Mouse (Mus musculus) heart, adult 8-10 months (tissue): ENCODE measurements at regions not wholly inside any gene's neighbourhood (a gene's known extent, or its start where the extent isn't known, plus 50 kb on each side); places are given as distances from the start of the nearest gene placed in this dataset.

ENCODE experiments used
- DNase-seq: peaks from one replicate; pipeline ENCODE4 v3.0.0; 2022; ENCODE audit warnings: low spot score

DNA sequence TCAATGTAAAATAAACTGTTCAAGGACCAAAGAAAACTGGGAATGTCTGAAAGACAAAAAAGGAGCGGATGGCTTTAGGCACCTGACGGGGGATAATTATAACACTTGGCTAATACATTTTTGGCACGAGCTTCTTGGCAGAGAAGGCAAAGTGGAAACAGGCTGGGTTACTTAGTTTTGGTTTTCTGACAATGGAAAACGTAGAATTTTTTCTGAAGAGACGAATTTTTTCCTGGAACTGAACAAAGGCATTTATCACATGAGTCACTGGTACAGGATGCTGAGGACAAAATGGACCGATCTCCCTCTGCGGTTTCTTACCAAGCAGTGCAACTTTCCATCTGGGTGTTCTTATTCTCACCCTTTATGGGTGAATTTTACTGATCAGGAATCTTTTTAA, 143.2 kb upstream of the Slit3 start:
- DNase-seq, result peak; percentile 54

DNA sequence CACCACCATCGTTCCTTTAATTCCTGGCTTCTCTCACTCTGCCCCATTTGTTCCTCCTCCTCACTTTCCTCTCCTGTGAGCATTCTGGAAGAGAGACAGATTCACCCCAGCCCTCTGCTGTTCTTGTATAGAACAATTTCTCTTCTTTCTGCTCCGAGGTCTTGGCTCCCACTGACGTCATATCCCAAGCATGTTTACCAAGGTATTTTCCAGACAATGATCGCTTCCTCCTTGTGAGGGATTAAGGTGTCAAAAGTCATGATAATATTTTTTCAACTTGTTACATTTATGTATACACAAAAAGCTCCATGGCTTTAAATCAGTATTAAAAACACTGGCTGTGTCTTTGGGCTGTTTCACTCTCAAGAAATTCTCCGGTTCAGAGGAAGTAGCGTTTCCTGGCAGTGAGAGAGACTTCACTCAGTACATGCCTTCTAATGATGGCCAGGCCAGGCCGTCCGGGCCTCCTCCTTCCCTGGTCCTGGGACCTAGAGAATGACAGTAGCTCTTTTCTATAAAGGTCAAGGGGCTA, 142.4 kb upstream of the Spdl1 start:
- no peak for DNase-seq

DNA sequence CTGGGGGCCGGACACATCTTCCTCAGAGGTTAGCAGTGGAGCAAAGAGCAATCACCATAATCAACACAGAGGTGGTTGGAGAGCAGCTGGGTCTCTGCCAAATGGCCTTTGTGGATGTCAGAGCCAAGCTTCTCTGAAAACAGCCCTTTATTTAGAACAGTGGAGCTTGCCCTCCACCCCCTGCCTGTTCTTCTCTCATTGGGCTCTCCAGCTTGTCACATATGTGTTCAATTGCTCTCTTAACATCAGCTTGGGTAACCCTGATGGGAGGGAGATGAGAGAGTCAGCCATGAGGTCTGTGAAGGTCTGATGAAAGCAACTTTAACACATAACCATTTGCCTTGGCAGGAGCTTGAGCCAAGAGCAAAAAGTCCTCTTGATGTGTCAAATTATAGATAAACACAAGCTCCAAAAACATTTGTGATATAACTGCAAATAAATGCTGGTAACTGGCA, 140.1 kb upstream of the Spdl1 start:
- no peak for DNase-seq

DNA sequence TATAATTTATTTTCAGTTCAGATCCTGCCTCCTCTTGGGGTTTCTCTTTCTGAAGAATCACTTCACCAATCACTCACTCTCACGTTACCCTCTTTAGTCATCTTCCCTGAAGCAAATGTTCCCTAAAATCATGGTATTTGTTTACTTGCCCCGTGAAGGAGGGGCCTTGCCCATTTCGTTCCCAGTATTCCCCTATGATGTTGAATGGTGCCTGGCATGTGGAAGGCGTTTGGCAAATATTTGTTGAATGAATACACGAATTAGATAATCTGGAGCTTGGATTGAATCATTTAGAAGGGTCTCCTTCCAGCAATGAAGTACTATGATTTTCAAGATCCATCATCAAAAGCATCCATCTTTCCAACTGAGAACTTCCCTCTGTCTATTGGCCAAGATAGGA, 139.6 kb upstream of the Spdl1 start:
- DNase-seq, result no peak

DNA sequence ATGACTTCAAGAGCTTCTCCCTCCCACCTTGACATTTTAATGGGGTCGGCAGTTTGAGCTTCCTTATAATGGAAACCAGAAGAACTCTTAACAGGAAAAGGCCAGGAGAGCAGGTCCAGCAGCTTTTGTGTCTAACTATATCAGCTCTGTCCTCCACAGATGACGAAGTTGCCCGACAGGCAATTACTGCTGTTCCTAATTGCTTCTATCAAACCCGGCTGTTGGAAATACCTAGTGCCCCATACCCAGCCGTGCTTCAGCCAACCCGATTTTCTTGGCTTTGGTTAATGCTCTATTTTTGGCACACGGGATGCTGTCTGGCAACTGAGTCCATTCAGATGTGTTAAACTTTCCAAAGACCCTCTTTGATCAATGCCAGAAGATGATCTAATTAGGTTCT, 125.8 kb upstream of the Spdl1 start:
- DNase-seq, result no peak

DNA sequence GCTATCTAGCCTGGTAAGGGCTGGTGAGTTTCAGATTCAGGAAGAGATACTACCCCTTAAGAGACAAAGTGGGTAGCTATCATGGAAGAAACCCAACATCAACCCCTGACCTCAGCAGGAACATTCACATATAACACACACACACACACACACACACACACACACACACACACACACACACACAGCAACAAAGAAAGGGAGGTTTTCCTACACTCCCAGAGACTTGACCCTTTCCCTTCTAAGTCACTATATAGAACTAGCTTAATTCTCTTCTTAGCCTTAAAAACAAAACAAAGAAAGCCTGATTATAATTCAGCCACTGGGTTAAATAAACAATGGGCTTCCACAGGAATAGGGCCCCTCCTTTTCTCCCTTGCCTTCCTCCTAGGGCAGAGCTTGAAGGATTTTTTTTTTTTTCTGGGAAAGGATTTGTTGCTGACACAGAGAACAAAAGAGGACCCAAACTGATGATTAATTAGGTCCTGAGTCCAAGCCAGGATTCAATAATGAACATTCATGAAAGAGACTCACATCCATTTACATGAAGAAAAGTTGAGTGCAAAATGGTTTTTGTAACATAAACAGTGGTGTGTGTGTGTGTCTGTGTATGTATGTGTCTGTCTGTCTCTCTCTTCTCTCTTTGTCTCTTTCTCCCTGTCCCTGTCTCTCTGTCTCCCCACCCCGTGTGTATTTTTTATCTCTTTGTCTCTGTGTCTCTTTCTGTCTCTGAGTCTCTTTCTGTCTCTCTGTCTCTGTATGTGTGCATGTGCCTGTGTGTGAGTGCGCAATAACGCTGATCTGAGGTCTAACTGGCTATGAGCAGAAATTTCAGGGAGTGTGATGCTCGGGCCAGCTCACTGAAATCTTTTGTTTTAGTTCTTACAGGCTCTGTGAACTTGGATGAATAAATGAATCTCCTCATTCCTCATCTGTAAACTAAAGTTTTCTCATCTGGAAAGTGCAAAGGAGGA, 108.3 kb upstream of the Spdl1 start:
- DNase-seq, result no peak

DNA sequence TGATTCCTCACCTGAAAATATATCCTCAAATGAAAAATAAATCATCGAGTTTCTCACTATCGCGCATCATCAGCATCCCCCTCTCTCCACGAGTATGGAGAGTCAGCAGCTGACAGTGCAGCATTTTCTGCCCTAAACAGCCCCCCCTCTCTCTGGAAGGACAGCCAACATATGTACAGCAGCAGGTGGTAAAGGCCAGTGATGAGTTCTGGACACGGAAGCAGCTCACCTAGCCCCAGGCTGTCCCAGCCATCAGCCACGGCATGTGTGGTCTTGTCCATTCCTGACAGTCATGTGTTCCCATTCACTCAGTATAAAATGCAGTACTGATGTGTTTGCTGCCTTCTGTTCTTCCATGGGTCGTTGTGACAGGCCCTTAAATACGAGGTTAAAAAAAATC, 106.7 kb upstream of the Spdl1 start:
- no peak for DNase-seq

DNA sequence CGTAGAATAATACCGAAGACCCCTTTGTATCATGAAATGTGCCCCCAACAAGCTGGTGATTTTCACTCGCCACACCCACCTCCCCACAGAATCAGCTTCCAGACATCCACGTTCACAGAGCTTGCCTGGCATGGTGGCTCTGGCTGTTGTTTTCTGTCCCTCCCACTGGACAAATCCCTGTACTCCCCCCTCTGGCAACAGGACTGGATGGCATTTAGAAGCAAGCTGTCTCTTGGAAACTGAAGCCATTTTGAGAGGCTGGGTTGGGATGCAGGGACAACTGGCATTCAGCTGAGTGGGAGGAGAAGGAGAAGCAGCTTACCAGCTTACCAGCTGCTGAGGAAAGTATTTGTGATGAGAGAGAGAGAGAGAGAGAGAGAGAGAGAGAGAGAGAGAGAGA, 105.6 kb upstream of the Spdl1 start:
- DNase-seq, result no peak

DNA sequence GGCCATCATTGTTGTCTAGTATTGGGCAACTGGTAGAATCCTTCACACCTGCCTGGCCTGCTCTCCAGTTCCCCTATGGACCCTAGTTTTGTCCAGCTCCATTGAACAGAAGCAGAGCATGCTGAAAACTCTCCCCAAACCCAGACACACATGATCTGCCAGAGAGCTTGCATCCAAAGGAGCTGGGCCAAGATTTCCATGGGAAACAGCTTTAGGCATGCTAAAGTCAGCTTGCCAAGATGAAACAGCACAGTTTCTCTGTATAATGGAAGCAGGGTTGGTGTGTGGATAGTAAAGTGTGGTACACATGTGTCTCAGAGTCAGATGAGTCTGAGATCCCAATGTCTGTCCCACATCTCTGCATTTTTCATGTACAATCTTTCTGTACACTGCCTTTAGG, 98.8 kb upstream of the Spdl1 start:
- no peak for DNase-seq

DNA sequence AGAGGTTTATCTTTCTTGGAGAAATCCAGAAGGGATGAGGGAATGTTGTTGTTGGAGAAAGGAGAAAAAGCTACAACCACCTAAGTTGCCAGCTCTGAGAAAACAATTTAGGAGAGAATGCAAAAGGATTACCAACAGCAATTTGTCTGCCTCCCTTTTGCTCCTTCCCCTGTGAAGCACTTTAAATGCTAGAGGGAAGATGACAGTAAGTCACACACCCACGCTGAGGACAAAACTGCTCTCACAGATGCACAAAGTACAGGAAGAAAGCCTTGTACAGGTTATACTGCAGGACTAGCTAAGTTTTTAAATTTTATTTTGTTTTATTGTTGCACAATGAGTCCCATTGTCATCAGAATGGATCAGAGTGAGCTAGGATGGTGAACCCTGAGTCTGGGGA, 83.7 kb upstream of the Spdl1 start:
- DNase-seq, result no peak

DNA sequence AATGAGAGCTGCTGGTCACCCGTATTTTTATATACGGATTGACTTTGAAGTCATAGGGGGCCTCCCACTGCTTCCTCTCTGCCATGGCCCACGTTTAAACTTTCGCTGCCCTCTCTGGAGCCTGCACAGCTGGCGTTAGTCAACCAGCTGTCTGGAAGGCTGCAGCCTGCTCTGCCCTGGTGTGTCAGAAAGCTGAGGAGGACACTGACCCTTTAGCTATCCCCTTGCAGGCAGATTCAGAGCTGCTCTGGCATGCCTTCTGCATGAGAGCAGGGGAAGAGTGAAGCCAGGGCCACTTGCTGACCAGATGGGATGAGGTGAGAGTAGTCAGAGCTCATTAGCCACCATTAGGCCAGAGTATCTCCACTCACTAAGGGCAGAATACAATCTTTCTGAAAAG, 76.4 kb upstream of the Spdl1 start:
- no peak for DNase-seq

DNA sequence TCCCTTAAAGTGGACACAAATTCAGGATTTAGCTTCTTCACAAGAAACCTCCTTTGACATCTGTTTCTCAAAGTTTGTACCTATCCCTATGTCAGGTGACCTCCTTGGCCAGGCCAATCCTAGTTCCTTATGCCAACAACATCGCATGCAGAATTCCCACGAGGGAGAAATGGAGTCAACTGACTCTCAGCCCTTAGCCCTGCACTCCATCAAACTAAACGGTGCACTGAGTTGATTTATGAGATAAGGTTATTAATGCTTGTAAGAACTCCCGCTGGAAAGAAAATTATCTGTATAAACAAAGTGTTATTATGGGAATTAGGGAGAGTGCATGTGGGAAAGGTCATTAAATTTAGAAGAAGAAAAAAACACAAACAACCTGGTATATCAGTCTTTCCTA, 70.8 kb upstream of the Spdl1 start:
- no peak for DNase-seq

DNA sequence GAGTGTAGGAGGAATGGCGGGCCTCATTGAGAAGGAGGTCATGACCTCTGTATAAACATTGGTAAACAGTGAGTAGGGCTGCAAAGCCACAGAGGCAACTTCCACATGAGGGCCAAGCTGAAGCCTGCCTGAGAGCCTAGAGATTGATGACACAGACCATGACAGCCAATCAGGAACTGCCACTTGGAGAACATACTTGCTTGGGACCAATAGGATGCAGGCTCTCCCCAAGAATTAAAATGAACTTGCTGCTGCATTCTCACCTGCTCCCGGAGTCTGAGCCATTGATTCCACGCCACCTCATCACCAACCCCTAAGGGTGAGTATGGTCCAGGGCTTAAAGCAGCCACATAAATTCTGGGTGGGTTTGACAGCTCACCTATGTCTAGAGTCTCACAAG, 66.0 kb upstream of the Spdl1 start:
- DNase-seq, result no peak

DNA sequence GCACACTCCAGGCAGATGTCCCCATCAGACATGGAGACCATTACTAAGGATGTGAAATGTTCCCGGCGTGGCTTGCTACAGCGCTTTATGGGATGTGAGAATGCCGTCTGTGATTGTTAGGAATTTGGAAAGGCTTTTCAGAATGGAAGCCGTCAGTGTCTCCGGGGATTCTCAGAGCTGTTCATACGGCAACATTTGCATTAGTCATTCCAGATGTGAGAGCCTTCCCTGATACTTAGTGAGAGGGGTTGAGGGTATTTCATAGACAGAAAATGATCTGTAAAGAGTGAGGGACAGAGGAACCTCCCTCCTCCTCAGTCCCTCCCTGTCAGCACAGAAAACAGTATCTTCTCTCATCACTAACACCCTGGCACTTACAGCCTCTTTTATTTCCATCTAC, 62.2 kb upstream of the Spdl1 start:
- no peak for DNase-seq

DNA sequence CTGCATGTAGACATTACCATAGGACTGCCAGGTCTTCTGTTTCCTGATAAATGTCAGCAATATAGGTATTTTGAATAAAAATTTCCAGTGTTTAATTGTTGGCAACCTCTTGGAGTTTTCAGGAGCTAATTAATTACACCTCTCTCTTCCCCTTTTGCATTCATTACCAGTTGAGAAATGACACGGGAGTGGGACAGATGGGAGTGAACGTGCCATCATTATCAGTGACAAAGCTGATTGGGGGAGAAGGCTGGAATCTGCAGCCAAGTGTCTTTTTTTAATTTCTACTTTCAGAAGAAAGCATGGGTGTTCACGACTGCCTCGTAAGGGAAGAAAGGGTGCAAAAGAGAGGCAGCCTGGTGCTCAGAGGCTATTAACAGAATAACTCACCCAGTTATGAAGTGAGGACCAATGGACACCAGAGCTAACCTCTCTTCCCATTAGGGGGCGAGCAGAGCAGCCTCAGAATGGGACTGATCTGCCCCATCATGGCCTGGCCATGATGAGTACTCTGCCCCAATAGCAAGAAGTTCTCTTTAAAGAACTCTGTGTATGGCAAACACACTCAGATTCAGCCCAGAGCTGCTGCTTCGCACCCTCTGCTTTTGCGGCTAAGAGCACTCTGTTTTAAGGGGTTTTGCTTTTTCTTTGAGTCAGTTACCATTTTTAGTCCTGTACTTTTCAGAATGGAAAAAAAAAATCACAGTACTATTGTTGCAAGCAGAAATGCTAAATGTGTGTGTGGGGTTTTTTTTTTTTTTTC, 55.1 kb upstream of the Spdl1 start:
- no peak for DNase-seq

DNA sequence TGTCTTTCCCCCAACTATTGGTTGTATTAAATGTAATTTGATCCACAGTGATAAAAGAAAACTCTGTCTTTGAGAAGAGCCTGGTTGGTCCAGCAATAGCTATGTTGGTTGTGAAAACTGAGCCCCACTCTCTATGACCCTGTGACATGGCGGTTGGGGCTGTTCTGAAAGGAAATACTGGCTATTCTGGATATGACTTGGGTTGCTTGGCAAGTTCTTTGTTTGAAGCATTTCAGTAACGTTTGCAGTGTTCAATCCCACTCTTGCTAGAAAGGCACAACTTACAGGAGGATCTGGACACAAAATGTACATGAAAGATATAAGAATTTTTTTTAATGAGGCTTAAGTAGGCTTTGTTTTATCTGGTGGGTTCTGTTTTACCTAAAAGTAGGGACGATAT, 54.1 kb upstream of the Spdl1 start:
- DNase-seq, result no peak
